Mouse (Mus musculus) hindbrain, embryonic 16.5 days (tissue): ENCODE data around the gene Zbtb20. TPM values are rescaled to one million over a fixed set of nuclear protein-coding genes. Genes with fewer than 3 reads are reported as not detected.

Source experiments
- ATAC-seq: fragments of 200-750 bp; cut with Nextera tagmentation; 2 replicates; pipeline ENCODE4 v1.8.0; 2017; ENCODE audit warnings: moderate TSS enrichment, moderate library complexity
- H3K27ac ChIP-seq: fragments of 300-500 bp; sonication (generic); 2 replicates; pipeline ENCODE4 v1.5.1; 2014; ENCODE audit warnings: low read depth, mild to moderate bottlenecking, control low read depth, low read length, moderate library complexity
- H3K27me3 ChIP-seq: fragments of 300-500 bp; sonication (generic); replicated peaks from 2 replicates; pipeline ENCODE4 v1.6.1; 2014; ENCODE audit warnings: low read length; ENCODE audit not compliant: control insufficient read depth, insufficient read depth
- H3K36me3 ChIP-seq: fragments of 300-500 bp; sonication (generic); 2 replicates; pipeline ENCODE4 v1.6.1; 2014; ENCODE audit warnings: mild to moderate bottlenecking, low read length, moderate library complexity, mixed read lengths; ENCODE audit not compliant: control insufficient read depth, insufficient read depth
- H3K4me1 ChIP-seq: fragments of 300-500 bp; sonication (generic); 2 replicates; pipeline ENCODE4 v1.6.1; 2014; ENCODE audit warnings: low read depth, low read length; ENCODE audit not compliant: control insufficient read depth, insufficient read depth
- H3K4me2 ChIP-seq: fragments of 300-500 bp; sonication (generic); 2 replicates; pipeline ENCODE4 v1.6.1; 2014; ENCODE audit warnings: mild to moderate bottlenecking, low read length, control low read depth, moderate library complexity
- H3K4me3 ChIP-seq: fragments of 300-500 bp; sonication (generic); 2 replicates; pipeline ENCODE4 v1.5.1; 2014; ENCODE audit warnings: mild to moderate bottlenecking, low read length, control low read depth, moderate library complexity
- H3K9ac ChIP-seq: fragments of 300-500 bp; sonication (generic); 2 replicates; pipeline ENCODE4 v1.6.1; 2014; ENCODE audit warnings: low read depth, mild to moderate bottlenecking, control low read depth, low read length, moderate library complexity
- H3K9me3 ChIP-seq: fragments of 300-500 bp; sonication (generic); 2 replicates; pipeline ENCODE4 v1.6.1; 2014; ENCODE audit warnings: mild to moderate bottlenecking, low read length, moderate library complexity; ENCODE audit not compliant: control insufficient read depth
- WGBS: fragments of 180-500 bp; shearing (Covaris S2); extraction: QIAGEN DNeasy Blood & Tissue Kit; methylation state at CpG from one replicate; pipeline ENCODE4 v1.1.7; 2014; 5-methylcytosine and 5-hydroxymethylcytosine counted together
- polyA plus RNA-seq: library from polyadenylated mRNA; unstranded; fragments of >200 nt; fragmentation: Nextera tagmentation; extraction: Ambion mirVana; gene quantifications from 2 replicates; pipeline ENCODE4 v1.2.1, GENCODE M21; 2015

The Zbtb20 gene
- polyA plus RNA-seq, 1 experiment from 2014 or later = 46.6 TPM

GRCm38 (mm10) chr16:43256900-43257281, 381.2 kb downstream of the Zbtb20 start:
- Histone ChIP-seq H3K9ac (no peak overlapping the region), H3K4me3 (no peak overlapping the region), H3K4me2 (no peak overlapping the region), H3K27me3 (no peaks in the 10 kb centered on the region), H3K9me3 (no peaks in the 10 kb centered on the region), H3K4me1 (no peaks in the 10 kb centered on the region), H3K36me3 (no peaks in the 10 kb centered on the region), H3K27ac (no peak overlapping the region)
- 80% methylated on average over 1 of the region's 1 CpGs for WGBS
- ATAC-seq = no peak

GRCm38 (mm10) chr16:43259466-43259865, 383.8 kb downstream of the Zbtb20 start:
- WGBS = 67% methylated on average over 1 of the region's 1 CpGs
- H3K4me2 ChIP-seq = no peak overlapping the region
- H3K9ac ChIP-seq = no peak overlapping the region
- H3K27me3 ChIP-seq = no peaks in the 10 kb centered on the region
- ATAC-seq = no peak
- no peaks in the 10 kb centered on the region for H3K36me3 ChIP-seq
- H3K27ac ChIP-seq = no peak overlapping the region
- H3K9me3 ChIP-seq = no peaks in the 10 kb centered on the region
- no peaks in the 10 kb centered on the region for H3K4me1 ChIP-seq
- no peak overlapping the region for H3K4me3 ChIP-seq

GRCm38 (mm10) chr16:43260862-43261261, 385.2 kb downstream of the Zbtb20 start:
- 89% methylated on average over 2 of the region's 2 CpGs for WGBS
- H3K4me3 ChIP-seq = no peak overlapping the region
- H3K9ac ChIP-seq = no peak overlapping the region
- H3K36me3 ChIP-seq = no peaks in the 10 kb centered on the region
- no peak overlapping the region for H3K4me2 ChIP-seq
- H3K27me3 ChIP-seq = no peaks in the 10 kb centered on the region
- H3K27ac ChIP-seq = no peak overlapping the region
- no peaks in the 10 kb centered on the region for H3K4me1 ChIP-seq
- no peak for ATAC-seq
- H3K9me3 ChIP-seq = no peaks in the 10 kb centered on the region

- no peak for ATAC-seq
- Histone ChIP-seq H3K4me2 (no peak overlapping the region), H3K4me3 (no peak overlapping the region), H3K27me3 (no peaks in the 10 kb centered on the region), H3K27ac (no peak overlapping the region), H3K9me3 (no peaks in the 10 kb centered on the region), H3K4me1 (0 out of 2 replicates have a peak, but pooled peaks cover 3% of the 10 kb centered on the region), H3K9ac (no peak overlapping the region), H3K36me3 (no peaks in the 10 kb centered on the region)
- 44% methylated on average over 2 of the region's 2 CpGs for WGBS
Measured at GRCm38 (mm10) chr16:43274057-43274595, 398.4 kb downstream of the Zbtb20 start.

GRCm38 (mm10) chr16:43276764-43277163, 401.1 kb downstream of the Zbtb20 start:
- no peaks in the 10 kb centered on the region for H3K36me3 ChIP-seq
- H3K27ac ChIP-seq = no peak overlapping the region
- 0 out of 2 replicates have a peak, but pooled peaks cover 2% of the 10 kb centered on the region for H3K9me3 ChIP-seq
- peak; percentile 42 for ATAC-seq
- no peak overlapping the region for H3K4me2 ChIP-seq
- no peaks in the 10 kb centered on the region for H3K27me3 ChIP-seq
- H3K4me3 ChIP-seq = no peak overlapping the region
- WGBS = 71% methylated on average over 4 of the region's 4 CpGs
- no peak overlapping the region for H3K9ac ChIP-seq
- H3K4me1 ChIP-seq = 0 out of 2 replicates have a peak, but pooled peaks cover 3% of the 10 kb centered on the region

- H3K4me2 ChIP-seq = no peak overlapping the region
- WGBS = 19% methylated on average over 1 of the region's 1 CpGs
- peak overlapping the region; percentile 6; the same call in 1 of the 2 replicates for H3K27ac ChIP-seq
- H3K4me3 ChIP-seq = no peak overlapping the region
- no peaks in the 10 kb centered on the region for H3K9me3 ChIP-seq
- no peaks in the 10 kb centered on the region for H3K4me1 ChIP-seq
- no peak overlapping the region for H3K9ac ChIP-seq
- H3K36me3 ChIP-seq = no peaks in the 10 kb centered on the region
- peak; percentile 93 for ATAC-seq
- H3K27me3 ChIP-seq = no peaks in the 10 kb centered on the region
Measured at GRCm38 (mm10) chr16:43286319-43286718, 410.6 kb downstream of the Zbtb20 start.

GRCm38 (mm10) chr16:43286783-43287383, 411.2 kb downstream of the Zbtb20 start:
- Histone ChIP-seq H3K4me1 (no peaks in the 10 kb centered on the region), H3K4me3 (no peak overlapping the region), H3K9ac (no peak overlapping the region), H3K27me3 (no peaks in the 10 kb centered on the region), H3K9me3 (no peaks in the 10 kb centered on the region), H3K4me2 (no peak overlapping the region), H3K27ac (0 out of 2 replicates have a peak overlapping the region, but pooled peaks have one; percentile 6), H3K36me3 (no peaks in the 10 kb centered on the region)
- WGBS = 34% methylated on average over 1 of the region's 1 CpGs
- ATAC-seq = no peak

- no peak overlapping the region for H3K9ac ChIP-seq
- 67% methylated on average over 3 of the region's 3 CpGs for WGBS
- no peak overlapping the region for H3K27ac ChIP-seq
- H3K27me3 ChIP-seq = no peaks in the 10 kb centered on the region
- no peak overlapping the region for H3K4me3 ChIP-seq
- ATAC-seq = no peak
- no peaks in the 10 kb centered on the region for H3K4me1 ChIP-seq
- no peaks in the 10 kb centered on the region for H3K9me3 ChIP-seq
- no peaks in the 10 kb centered on the region for H3K36me3 ChIP-seq
- H3K4me2 ChIP-seq = no peak overlapping the region
Measured at GRCm38 (mm10) chr16:43291423-43291822, 415.7 kb downstream of the Zbtb20 start.

GRCm38 (mm10) chr16:43297953-43298596, 422.4 kb downstream of the Zbtb20 start:
- Histone ChIP-seq H3K27ac (no peak overlapping the region), H3K4me1 (no peaks in the 10 kb centered on the region; the same call in 1 of the 2 replicates), H3K4me3 (no peak overlapping the region), H3K9ac (no peak overlapping the region), H3K27me3 (no peaks in the 10 kb centered on the region), H3K36me3 (no peaks in the 10 kb centered on the region), H3K4me2 (no peak overlapping the region), H3K9me3 (no peaks in the 10 kb centered on the region)
- ATAC-seq = no peak
- WGBS = 48% methylated on average over 5 of the region's 5 CpGs
